Mouse (Mus musculus) kidney, adult 11 months (tissue): ENCODE results near the gene Pbld2.

Experiments
- DNase-seq: peaks from one replicate; pipeline ENCODE4 v3.0.0; 2022

Gene Pbld2

GRCm38 (mm10) chr10:63023749-63024579, at the start of gene Pbld2, which contains the start of gene Hnrnph3:
Gene Pbld2, plus strand, starts transcription at chr10:63024315.
Gene Hnrnph3, minus strand, starts transcription at chr10:63024217.
- DNase-seq, result peak; percentile 98

GRCm38 (mm10) chr10:62979667-62980038, 44.5 kb upstream of the Pbld2 start:
- no peak for DNase-seq

GRCm38 (mm10) chr10:62980039-62980954, 43.8 kb upstream of the Pbld2 start, which contains the start of gene Rufy2:
Gene Rufy2, plus strand, starts transcription at chr10:62980223.
- peak; percentile 75 for DNase-seq

- no peak for DNase-seq
Observed at GRCm38 (mm10) chr10:62984072-62984471, 40.0 kb upstream of the Pbld2 start.

- DNase-seq, result peak; percentile 24
Observed at GRCm38 (mm10) chr10:62984495-62984894, 39.6 kb upstream of the Pbld2 start.

- DNase-seq, result no peak
Observed at GRCm38 (mm10) chr10:62987341-62987740, 36.8 kb upstream of the Pbld2 start.

- no peak for DNase-seq
Observed at GRCm38 (mm10) chr10:62990636-62991035, 33.5 kb upstream of the Pbld2 start.

GRCm38 (mm10) chr10:62993991-62994390, 30.1 kb upstream of the Pbld2 start:
- no peak for DNase-seq

GRCm38 (mm10) chr10:63000584-63000983, 23.5 kb upstream of the Pbld2 start:
- DNase-seq, result no peak

- no peak for DNase-seq
Observed at GRCm38 (mm10) chr10:63003252-63003651, 20.9 kb upstream of the Pbld2 start.

- DNase-seq, result no peak
Observed at GRCm38 (mm10) chr10:63004556-63004955, 19.6 kb upstream of the Pbld2 start.

GRCm38 (mm10) chr10:63008193-63008592, 15.9 kb upstream of the Pbld2 start:
- no peak for DNase-seq

- DNase-seq, result no peak
Observed at GRCm38 (mm10) chr10:63010268-63010667, 13.8 kb upstream of the Pbld2 start.

- DNase-seq, result no peak
Observed at GRCm38 (mm10) chr10:63011556-63011955, 12.6 kb upstream of the Pbld2 start.

- DNase-seq, result no peak
Observed at GRCm38 (mm10) chr10:63013476-63013875, 10.6 kb upstream of the Pbld2 start.

GRCm38 (mm10) chr10:63014168-63014567, 9.9 kb upstream of the Pbld2 start:
- DNase-seq, result no peak

GRCm38 (mm10) chr10:63019304-63019703, 4.8 kb upstream of the Pbld2 start:
- no peak for DNase-seq

GRCm38 (mm10) chr10:63021702-63022101, 2.4 kb upstream of the Pbld2 start:
- DNase-seq, result no peak

GRCm38 (mm10) chr10:63022541-63023120, 1.5 kb upstream of the Pbld2 start:
- DNase-seq, result no peak

GRCm38 (mm10) chr10:63023121-63023748, 880 bp upstream of the Pbld2 start:
- DNase-seq, result peak; percentile 60

- DNase-seq, result peak; percentile 77
Observed at GRCm38 (mm10) chr10:63024580-63024910, 430 bp downstream of the Pbld2 start.

- no peak for DNase-seq
Observed at GRCm38 (mm10) chr10:63025016-63025415, 901 bp downstream of the Pbld2 start.

GRCm38 (mm10) chr10:63025491-63026011, 1.4 kb downstream of the Pbld2 start:
- DNase-seq, result no peak
